Mouse (Mus musculus): ENCODE data around the gene Slc25a14.

DNA sequence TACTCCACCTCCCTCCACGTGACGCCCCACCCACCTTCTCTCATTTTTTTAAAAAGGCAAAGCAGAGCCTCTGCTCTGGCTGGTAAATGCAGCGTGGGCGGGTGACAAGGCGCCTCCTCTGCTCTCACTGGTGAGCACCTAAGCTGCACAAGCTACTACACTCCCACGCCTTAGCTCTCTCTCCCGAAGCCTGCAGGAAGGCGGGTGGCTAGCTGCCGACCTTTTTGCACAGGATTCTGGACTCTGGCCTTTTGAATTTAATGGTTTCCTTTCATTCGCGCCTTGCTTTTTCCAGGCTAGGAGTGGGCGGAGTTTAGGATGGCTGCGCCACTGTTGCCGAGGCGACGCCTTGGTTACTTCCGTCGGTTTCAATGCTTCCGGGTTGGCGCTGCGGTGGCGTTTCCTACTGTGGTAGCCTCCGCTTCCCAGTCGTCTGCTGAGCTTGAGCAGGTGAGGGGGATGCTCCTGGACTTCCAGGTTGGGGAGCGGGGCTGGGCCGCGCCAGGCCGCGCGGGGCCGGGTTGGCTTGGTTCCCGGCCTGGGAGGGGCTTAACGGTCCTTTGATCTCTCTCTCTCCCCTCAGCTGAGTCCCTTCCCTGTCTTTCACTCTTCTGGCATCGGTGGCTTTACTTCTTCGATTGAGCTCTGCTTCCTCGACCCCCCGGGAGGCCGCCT, at the start of gene Slc25a14:
- no peak for TF ChIP-seq NRF1 (IDR thresholded peaks at IDR 0.05; ENCODE audit: insufficient read depth, low read depth, low read length, poor library complexity, severe bottlenecking)
- no peak for TF ChIP-seq CTCF (IDR thresholded peaks at IDR 0.05 in 2 of 3, conservative IDR thresholded peaks at IDR 0.05 in 1 of 3; ENCODE audit: control insufficient read depth in 1 of 3, insufficient read depth in 1 of 3, low read depth in 2 of 3, low read length in 3 of 3, poor library complexity in 1 of 3, severe bottlenecking in 1 of 3)
- no peak for TF ChIP-seq POLR2AphosphoS5 (IDR thresholded peaks at IDR 0.05; ENCODE audit: borderline replicate concordance, low read depth, low read length)
- no peak for TF ChIP-seq POLR2AphosphoS2 (IDR thresholded peaks at IDR 0.05; ENCODE audit: low read length)
- TF ChIP-seq POLR2A (IDR thresholded peaks at IDR 0.05; ENCODE audit: control insufficient read depth in 1 of 2, insufficient read depth in 1 of 2, low read depth in 1 of 2, low read length in 2 of 2, poor library complexity in 1 of 2): peak in 1 of 2 experiments; percentile 43; a peak in 1 of 4 replicates
- peak; percentile 88 for TF ChIP-seq SIN3A (IDR thresholded peaks at IDR 0.05; ENCODE audit: low read length)
- no peak for TF ChIP-seq TBP (IDR thresholded peaks at IDR 0.05; ENCODE audit: low read depth, low read length)
- no peak for TF ChIP-seq ZC3H11A (IDR thresholded peaks at IDR 0.05; ENCODE audit: low read depth, low read length)
- TF ChIP-seq USF1 (IDR thresholded peaks at IDR 0.05; ENCODE audit: low read depth, low read length): peak; percentile 92
- no peak for TF ChIP-seq ZMIZ1 (IDR thresholded peaks at IDR 0.05; ENCODE audit: low read depth, low read length)
- no peak for TF ChIP-seq KAT2A (conservative IDR thresholded peaks at IDR 0.05; ENCODE audit: low read depth, low read length)
- peak; percentile 90 for TF ChIP-seq MXI1 (IDR thresholded peaks at IDR 0.05; ENCODE audit: low read depth, low read length)

Measured in MEL (cell line).